Mouse (Mus musculus) hematopoietic stem cell, adult 5-6 weeks (primary cell): Measurements from ENCODE around the gene Serhl. TPM values are rescaled to one million over a fixed set of nuclear protein-coding genes. Genes with fewer than 3 reads are reported as not detected.

Experiments used
- ATAC-seq, 2 experiments: fragments of 125-278 bp in 1 of 2; replicated peaks in 1 of 2; 2 replicates each; pipeline ENCODE4 v1.8.0; 2016 to 2017; ENCODE audit warnings: inconsistent platforms in 2 of 2, mild to moderate bottlenecking in 2 of 2, moderate number of reproducible peaks in 2 of 2, low read depth in 1 of 2, moderate TSS enrichment in 1 of 2; ENCODE audit not compliant: low FRiP score in 2 of 2, poor library complexity in 2 of 2, severe bottlenecking in 2 of 2, insufficient read depth in 1 of 2, low TSS enrichment in 1 of 2
- total RNA-seq: library from RNA; stranded (forward); fragments of 172-1452, 232-1000 nt; gene quantifications from 2 replicates; pipeline ENCODE4 v1.2.3, GENCODE M21; 2017

Serhl gene
- total RNA-seq, 1 experiment from 2014 or later, result 39.3 TPM

GRCm38 (mm10) chr15:83149196-83150072, 60.1 kb downstream of the Serhl start, which contains the start of gene Poldip3:
Gene Poldip3 (minus strand): TSS chr15:83149384.
- peak; percentile 85 to 90 for ATAC-seq

GRCm38 (mm10) chr15:83150073-83150442, 60.8 kb downstream of the Serhl start:
- no peak for ATAC-seq

- ATAC-seq, result no peak
These were observed 61.4 kb downstream of the Serhl start for GRCm38 (mm10) chr15:83150694-83151093.

- ATAC-seq, result no peak
These were observed 65.0 kb downstream of the Serhl start for GRCm38 (mm10) chr15:83154309-83154708.

GRCm38 (mm10) chr15:83155672-83156419, 66.5 kb downstream of the Serhl start:
- no peak for ATAC-seq

GRCm38 (mm10) chr15:83156929-83157666, 67.8 kb downstream of the Serhl start:
- ATAC-seq, result no peak; a peak in 1 of 4 replicates

GRCm38 (mm10) chr15:83157667-83158064, 68.4 kb downstream of the Serhl start:
- ATAC-seq, result no peak

GRCm38 (mm10) chr15:83158587-83159160, 69.4 kb downstream of the Serhl start:
- no peak for ATAC-seq

GRCm38 (mm10) chr15:83159823-83160222, 70.5 kb downstream of the Serhl start:
- no peak for ATAC-seq

GRCm38 (mm10) chr15:83160561-83160960, 71.3 kb downstream of the Serhl start:
- ATAC-seq, result no peak

GRCm38 (mm10) chr15:83161062-83161748, 71.9 kb downstream of the Serhl start:
- ATAC-seq, result no peak

- ATAC-seq, result no peak
These were observed 72.7 kb downstream of the Serhl start for GRCm38 (mm10) chr15:83162001-83162400.

- no peak for ATAC-seq
These were observed 73.6 kb downstream of the Serhl start for GRCm38 (mm10) chr15:83162818-83163485.

- ATAC-seq, result no peak
These were observed 75.7 kb downstream of the Serhl start for GRCm38 (mm10) chr15:83164971-83165471.

- ATAC-seq, result no peak
These were observed 76.4 kb downstream of the Serhl start for GRCm38 (mm10) chr15:83165526-83166315.
